Mouse (Mus musculus): ENCODE measurements around the gene Rpl34. TPM values are rescaled to one million over a fixed set of nuclear protein-coding genes. Genes with fewer than 3 reads are reported as not detected.

Gene Rpl34
- total and polyA plus RNA-seq, 3 experiments = 105 to 454 (median 272) TPM

DNA sequence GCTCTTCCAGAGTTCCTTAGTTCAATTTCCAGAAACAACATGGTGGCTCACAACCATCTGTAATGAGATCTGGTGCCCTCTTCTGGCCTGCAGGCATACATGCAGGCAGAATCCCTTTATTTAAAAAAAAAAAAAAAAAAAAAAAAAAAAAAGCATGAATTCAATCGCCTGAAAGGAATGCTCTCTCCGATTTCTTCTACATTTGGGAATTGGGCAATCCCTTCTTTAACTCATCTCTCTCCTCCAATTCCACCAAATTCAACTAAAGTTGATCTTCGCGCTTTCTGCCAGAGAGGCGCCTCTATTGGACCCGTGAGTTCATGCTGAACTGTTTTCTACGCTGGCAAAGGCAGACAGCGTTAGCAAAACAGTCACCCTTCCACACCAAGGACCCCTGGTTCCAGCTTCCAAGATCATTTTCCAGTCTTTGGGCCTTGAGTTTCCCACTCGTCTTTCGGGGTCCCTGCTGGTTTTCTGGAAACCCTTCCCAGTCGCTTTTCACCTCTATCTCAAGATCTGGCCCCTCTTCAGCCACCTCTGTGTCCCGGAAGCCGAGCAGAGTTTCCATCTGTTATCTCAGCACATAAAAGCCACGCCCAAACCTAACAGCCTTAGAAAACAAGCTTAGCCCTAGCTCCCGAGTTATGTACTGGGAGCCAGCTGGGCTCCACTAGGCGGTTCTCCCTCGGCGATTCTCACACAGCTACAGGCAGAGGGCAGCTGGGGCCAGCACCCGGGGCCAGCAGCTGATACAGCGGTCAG is 39.2 kb downstream of the Rpl34 start:
- Histone ChIP-seq H3K27me3 (ENCODE audit: insufficient read depth, low read length) (no peaks in the 10 kb centered on the region), H3K4me1 (ENCODE audit: insufficient read depth, low read depth, low read length) (peaks cover 33% of the 10 kb centered on the region), H3K9me3 (replicated peaks) (no peaks in the 10 kb centered on the region), H3K4me3 (ENCODE audit: low read depth, low read length) (peak overlapping the region; percentile 64), H3K36me3 (replicated peaks) (peaks cover 19% of the 10 kb centered on the region)
- TF ChIP-seq GATA1 (IDR thresholded peaks at IDR 0.05; ENCODE audit: borderline replicate concordance, low read length) = no peak
- no peak for TF ChIP-seq POLR2AphosphoS5 (IDR thresholded peaks at IDR 0.05; ENCODE audit: insufficient replicate concordance, low read depth, low read length)
- no peak for TF ChIP-seq CTCF (IDR thresholded peaks at IDR 0.05; ENCODE audit: low read depth, low read length)
- TF ChIP-seq GATA2 (IDR thresholded peaks at IDR 0.05; ENCODE audit: borderline replicate concordance, low read depth, low read length) = no peak
- no peak for TF ChIP-seq TAL1 (conservative IDR thresholded peaks at IDR 0.05; ENCODE audit: low read depth, low read length)
- ATAC-seq (ENCODE audit: extremely low read depth, insufficient number of reproducible peaks, low FRiP score, poor library complexity, severe bottlenecking) = peak; percentile 84
- peak; percentile 34 for DNase-seq (ENCODE audit: low spot score)

DNA sequence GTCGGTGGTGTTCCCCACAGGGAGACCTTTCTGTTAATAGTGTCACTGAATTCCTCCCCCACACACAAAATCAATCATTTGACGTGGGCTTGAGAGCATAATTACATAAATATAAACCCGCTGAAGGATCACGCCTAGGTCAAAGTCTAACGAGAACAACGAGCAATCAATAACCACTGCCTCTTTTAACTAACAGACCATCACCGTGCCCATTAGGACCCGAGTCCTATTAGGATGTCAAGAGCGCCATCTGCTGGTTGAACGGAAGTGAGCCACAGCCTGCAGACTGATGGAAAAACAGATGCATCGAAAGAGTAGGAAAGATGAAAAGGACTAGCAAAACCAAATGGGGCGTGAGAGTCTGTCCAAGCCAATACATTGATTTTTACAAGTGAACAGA is 40.6 kb downstream of the Rpl34 start:
- no peaks in the 10 kb centered on the region for H3K9me3 ChIP-seq (replicated peaks)
- peaks cover 8% of the 10 kb centered on the region for H3K36me3 ChIP-seq (replicated peaks)
- H3K4me3 ChIP-seq (ENCODE audit: low read depth, low read length) = no peak overlapping the region
- H3K4me1 ChIP-seq (ENCODE audit: insufficient read depth, low read depth, low read length) = peaks cover 33% of the 10 kb centered on the region
- peak; percentile 23 for DNase-seq (ENCODE audit: low spot score)
- ATAC-seq (ENCODE audit: extremely low read depth, insufficient number of reproducible peaks, low FRiP score, poor library complexity, severe bottlenecking) = no peak
- no peaks in the 10 kb centered on the region for H3K27me3 ChIP-seq (ENCODE audit: insufficient read depth, low read length)
- TF ChIP-seq CTCF (IDR thresholded peaks at IDR 0.05; ENCODE audit: low read depth, low read length) (peak; percentile 53; the same call in 1 of the 2 replicates), POLR2AphosphoS5 (IDR thresholded peaks at IDR 0.05; ENCODE audit: insufficient replicate concordance, low read depth, low read length) (no peak)

DNA sequence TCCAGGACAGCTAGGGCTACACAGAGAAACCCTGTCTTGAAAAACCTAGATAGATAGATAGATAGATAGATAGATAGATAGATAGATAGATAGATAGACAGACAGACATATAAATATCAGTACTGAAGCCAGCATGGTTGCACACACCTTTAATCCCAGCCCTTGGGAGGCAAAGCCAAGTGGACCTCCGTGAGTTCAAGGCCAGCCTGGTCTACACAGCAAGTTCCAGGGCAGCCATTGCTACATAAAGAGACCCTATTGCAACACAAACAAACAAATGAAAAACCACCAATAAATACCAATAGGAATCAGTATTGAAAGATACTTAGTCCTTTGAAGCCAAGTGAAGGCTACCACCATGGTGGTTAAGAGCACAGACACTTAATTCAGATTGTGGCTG is 43.1 kb downstream of the Rpl34 start:
- DNase-seq (ENCODE audit: low spot score) (no peak), ATAC-seq (ENCODE audit: extremely low read depth, insufficient number of reproducible peaks, low FRiP score, poor library complexity, severe bottlenecking) (no peak)
- no peak for TF ChIP-seq POLR2AphosphoS5 (IDR thresholded peaks at IDR 0.05; ENCODE audit: insufficient replicate concordance, low read depth, low read length)
- H3K4me1 ChIP-seq (ENCODE audit: insufficient read depth, low read depth, low read length) = peaks cover 19% of the 10 kb centered on the region
- H3K9me3 ChIP-seq (replicated peaks) = no peaks in the 10 kb centered on the region
- H3K36me3 ChIP-seq (replicated peaks) = no peaks in the 10 kb centered on the region
- H3K4me3 ChIP-seq (ENCODE audit: low read depth, low read length) = no peak overlapping the region
- H3K27me3 ChIP-seq (ENCODE audit: insufficient read depth, low read length) = no peaks in the 10 kb centered on the region

DNA sequence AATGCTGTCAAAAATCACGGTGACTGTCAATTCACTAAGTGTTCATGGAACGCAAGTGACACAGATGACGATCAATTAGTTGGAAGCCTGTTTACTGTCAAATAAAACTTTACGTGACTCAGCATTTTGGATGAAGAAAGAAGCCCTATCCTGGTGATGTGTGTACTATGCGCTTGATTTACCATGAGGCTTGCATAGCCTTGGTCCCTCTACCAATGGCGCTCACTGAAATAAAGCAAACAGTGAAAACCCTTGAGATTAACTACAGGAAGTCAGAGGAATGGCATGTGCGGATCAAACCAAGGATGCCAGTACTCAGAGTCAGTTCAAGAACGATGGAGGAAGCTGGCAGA is 45.2 kb downstream of the Rpl34 start:
- DNase-seq (ENCODE audit: low spot score) = no peak
- H3K4me1 ChIP-seq (ENCODE audit: insufficient read depth, low read depth, low read length) = peaks cover 1% of the 10 kb centered on the region
- no peak for TF ChIP-seq CTCF (IDR thresholded peaks at IDR 0.05; ENCODE audit: low read depth, low read length)
- TF ChIP-seq GATA1 (IDR thresholded peaks at IDR 0.05; ENCODE audit: borderline replicate concordance, low read length) = no peak
- no peak for TF ChIP-seq POLR2AphosphoS5 (IDR thresholded peaks at IDR 0.05; ENCODE audit: insufficient replicate concordance, low read depth, low read length)
- no peak for TF ChIP-seq GATA2 (IDR thresholded peaks at IDR 0.05; ENCODE audit: borderline replicate concordance, low read depth, low read length)
- no peak for TF ChIP-seq TAL1 (conservative IDR thresholded peaks at IDR 0.05; ENCODE audit: low read depth, low read length)

DNA sequence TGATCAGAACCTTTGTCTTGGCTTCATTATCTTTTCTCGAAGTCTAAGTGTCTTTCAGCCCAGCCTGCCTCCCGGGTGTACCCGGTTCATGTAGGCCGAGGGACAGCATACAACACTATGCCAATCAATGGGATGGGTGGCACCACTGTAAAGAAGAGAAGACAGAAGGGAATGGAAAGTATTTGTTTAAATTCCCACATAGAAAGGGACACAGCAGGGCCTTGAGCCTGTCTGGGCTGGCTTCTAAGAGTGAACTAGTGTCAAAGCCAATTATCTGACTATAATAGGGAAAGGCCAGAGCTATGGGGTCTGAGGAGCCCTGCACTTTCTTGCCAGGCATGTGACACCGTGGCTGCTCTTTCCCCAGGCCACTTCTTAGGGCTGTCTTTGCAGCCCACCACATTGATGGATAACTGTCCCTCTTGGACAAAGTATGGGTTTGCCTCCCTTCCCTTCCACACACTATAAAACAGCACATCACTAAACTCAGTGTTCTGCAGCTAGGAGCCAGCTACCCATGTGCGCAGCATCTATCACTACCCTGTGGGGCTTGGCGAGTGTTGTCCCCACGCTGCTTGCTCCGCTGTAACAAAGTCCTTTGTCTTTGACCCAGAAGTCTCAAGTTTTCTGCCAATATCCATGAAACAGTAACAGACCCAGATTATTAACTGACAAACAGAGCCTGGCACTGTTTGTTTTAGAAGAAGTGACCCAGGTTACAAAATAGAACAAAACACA is 45.8 kb downstream of the Rpl34 start:
- DNase-seq (ENCODE audit: low spot score) (no peak), ATAC-seq (ENCODE audit: extremely low read depth, insufficient number of reproducible peaks, low FRiP score, poor library complexity, severe bottlenecking) (no peak)
- Histone ChIP-seq H3K36me3 (replicated peaks) (no peaks in the 10 kb centered on the region), H3K4me3 (ENCODE audit: low read depth, low read length) (no peak overlapping the region), H3K4me1 (ENCODE audit: insufficient read depth, low read depth, low read length) (no peaks in the 10 kb centered on the region), H3K9me3 (replicated peaks) (no peaks in the 10 kb centered on the region; the same call in 1 of the 2 replicates), H3K27me3 (ENCODE audit: insufficient read depth, low read length) (no peaks in the 10 kb centered on the region)
- TF ChIP-seq POLR2AphosphoS5 (IDR thresholded peaks at IDR 0.05; ENCODE audit: insufficient replicate concordance, low read depth, low read length) (no peak), GATA2 (IDR thresholded peaks at IDR 0.05; ENCODE audit: borderline replicate concordance, low read depth, low read length) (no peak)

More for the DNA sequence above, 45.2 kb downstream of the Rpl34 start:
- ATAC-seq (ENCODE audit: extremely low read depth, insufficient number of reproducible peaks, low FRiP score, poor library complexity, severe bottlenecking) = no peak
- Histone ChIP-seq H3K4me3 (ENCODE audit: low read depth, low read length) (no peak overlapping the region), H3K36me3 (replicated peaks) (no peaks in the 10 kb centered on the region), H3K9me3 (replicated peaks) (no peaks in the 10 kb centered on the region), H3K27me3 (ENCODE audit: insufficient read depth, low read length) (no peaks in the 10 kb centered on the region)

DNA sequence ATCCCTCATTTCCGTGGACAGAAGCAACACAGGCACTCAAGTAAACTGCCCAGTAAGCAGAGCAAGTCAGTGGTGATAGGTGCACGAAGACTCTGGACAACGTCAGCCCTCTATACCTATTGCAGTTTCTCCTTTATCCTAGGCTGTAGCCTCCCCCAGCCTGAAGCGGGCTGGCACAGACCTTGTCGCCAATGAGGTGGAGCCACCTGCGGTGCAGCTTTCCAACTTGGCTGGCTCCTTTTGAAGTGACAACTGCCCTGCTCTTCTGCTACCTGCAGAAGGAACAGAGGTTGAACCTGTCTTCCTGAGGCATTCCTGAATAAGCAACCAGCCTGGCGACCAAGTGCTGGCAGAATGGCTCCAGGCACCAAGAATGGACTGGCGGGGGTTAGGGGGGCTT is 46.4 kb downstream of the Rpl34 start:
- no peaks in the 10 kb centered on the region for H3K4me1 ChIP-seq (ENCODE audit: insufficient read depth, low read depth, low read length)
- no peak for TF ChIP-seq TAL1 (conservative IDR thresholded peaks at IDR 0.05; ENCODE audit: low read depth, low read length)
- TF ChIP-seq POLR2AphosphoS5 (IDR thresholded peaks at IDR 0.05; ENCODE audit: insufficient replicate concordance, low read depth, low read length) = no peak
- no peak for TF ChIP-seq GATA2 (IDR thresholded peaks at IDR 0.05; ENCODE audit: borderline replicate concordance, low read depth, low read length)
- TF ChIP-seq CTCF (IDR thresholded peaks at IDR 0.05; ENCODE audit: low read depth, low read length) = no peak
- TF ChIP-seq GATA1 (IDR thresholded peaks at IDR 0.05; ENCODE audit: borderline replicate concordance, low read length) = no peak
- no peaks in the 10 kb centered on the region for H3K27me3 ChIP-seq (ENCODE audit: insufficient read depth, low read length)
- H3K9me3 ChIP-seq (replicated peaks) = no peaks in the 10 kb centered on the region; the same call in 1 of the 2 replicates
- ATAC-seq (ENCODE audit: extremely low read depth, insufficient number of reproducible peaks, low FRiP score, poor library complexity, severe bottlenecking) = no peak
- no peak for DNase-seq (ENCODE audit: low spot score)
- H3K4me3 ChIP-seq (ENCODE audit: low read depth, low read length) = no peak overlapping the region
- no peaks in the 10 kb centered on the region for H3K36me3 ChIP-seq (replicated peaks)

Data from G1E (cell line).